Comparison of ENCODE assay signal across 9 mouse cellular contexts in genomic region chr16:33673530-33674109, GRCm38 (mm10). TPM values are rescaled to one million over a fixed set of nuclear protein-coding genes. Genes with fewer than 3 reads are reported as not detected.
DNase-seq lines count a peak whose midpoint lies in the region; ATAC-seq and TF ChIP-seq lines count a peak whose summit lies in the region.
"Had no signal": no experiment of that assay in that cellular context is flagged by ENCODE, and none has a peak within 500 bp of the region (broad histone marks: within the 10 kb centered on the region; RNA-seq: fewer than 3 reads in every experiment).

No protein-coding gene starts in this region.

- no peaks in the 10 kb centered on the region for H3K36me3 ChIP-seq in intestine, embryonic 15.5 days
- H3K36me3 ChIP-seq: heart, embryonic 15.5 days had no signal

- no peak overlapping the region for H3K27ac ChIP-seq in intestine, embryonic 15.5 days
- H3K27ac ChIP-seq: heart, embryonic 15.5 days had no signal

- H3K4me2 ChIP-seq in intestine, embryonic 15.5 days (replicated peaks) = no peak overlapping the region
- H3K4me2 ChIP-seq: heart, embryonic 15.5 days had no signal

- peaks cover 35% of the 10 kb centered on the region for H3K4me1 ChIP-seq in lung, adult 2 months (ENCODE audit: control insufficient read depth, insufficient read depth, low read length)
- peaks cover 12% of the 10 kb centered on the region for H3K4me1 ChIP-seq in intestine, embryonic 15.5 days (replicated peaks)

- TF ChIP-seq POLR2A in lung, adult 2 months (IDR thresholded peaks at IDR 0.05; ENCODE audit: borderline replicate concordance, extremely low read depth, low read depth, low read length) = no peak

- TF ChIP-seq CTCF in lung, adult 2 months (IDR thresholded peaks at IDR 0.05; ENCODE audit: insufficient read depth, low read length) = no peak

- H3K4me3 ChIP-seq in lung, adult 2 months (replicated peaks; ENCODE audit: extremely low read depth, low read depth, low read length) = no peak overlapping the region
- H3K4me3 ChIP-seq in intestine, embryonic 15.5 days (replicated peaks) = no peak overlapping the region
- H3K4me3 ChIP-seq: heart, embryonic 15.5 days had no signal

- peak; percentile 82 for DNase-seq in adrenal gland, adult 2 months
- DNase-seq in adrenal gland, postnatal 4 days (ENCODE audit: low spot score in 2 of 2) = no peak
- peak; percentile 46 to 60 for DNase-seq in lung, adult 18-20 months
- DNase-seq in lung, adult 2 months = no peak
- peak; percentile 75 for DNase-seq in skeletal muscle tissue, adult 2 months (ENCODE audit: low read depth, low spot score)
- no peak for DNase-seq in ovary, adult 18-20 months (ENCODE audit: low spot score)
- no peak for DNase-seq in left cerebral cortex, adult 11 months (ENCODE audit: low spot score)

- no peaks in the 10 kb centered on the region for H3K27me3 ChIP-seq in intestine, embryonic 15.5 days (replicated peaks)
- H3K27me3 ChIP-seq: heart, embryonic 15.5 days had no signal

- H3K9me3 ChIP-seq in intestine, embryonic 15.5 days = no peaks in the 10 kb centered on the region
- H3K9me3 ChIP-seq: heart, embryonic 15.5 days had no signal

- H3K9ac ChIP-seq in intestine, embryonic 15.5 days = no peak overlapping the region
- H3K9ac ChIP-seq: heart, embryonic 15.5 days had no signal

- peak; percentile 65 for ATAC-seq in intestine, embryonic 15.5 days

- 72% methylated on average over 14 of the region's 14 CpGs for WGBS in lung, adult 2 months
- 51% methylated on average over 14 of the region's 14 CpGs for WGBS in intestine, embryonic 15.5 days

RNA-seq across cellular contexts. Expression of gene Heg1, which starts 10.6 kb away (rescaled TPM):
- 10 to 100 TPM; 51.5 to 80.5 TPM for total RNA-seq in adrenal gland, adult 2 months (2021)
- polyA plus RNA-seq in adrenal gland, adult 2 months (2012; rRNA removed) = 25.3 and 32.6 TPM in 2 replicates
- total RNA-seq in adrenal gland, postnatal 4 days (2021) = 10 to 100 TPM; 81.5 to 84.5 TPM
- 150 and 153 TPM in 2 replicates for polyA plus RNA-seq in lung, adult 2 months (2012; rRNA removed)
- 21.2 and 21.4 TPM in 2 replicates for polyA plus RNA-seq in intestine, embryonic 15.5 days (2015; fragmentation: Nextera tagmentation; extraction: Ambion mirVana)

Comparison
In these comparisons a context has a peak if more than half of its experiments do, and no peak if none do; other contexts are left out.
1. DNase-seq: peak in adrenal gland, adult 2 months (single experiment), lung, adult 18-20 months (2 of 2) and skeletal muscle tissue, adult 2 months (single experiment); none in adrenal gland, postnatal 4 days (0 of 2), lung, adult 2 months (single experiment), ovary, adult 18-20 months (single experiment) and left cerebral cortex, adult 11 months (single experiment).